Mouse (Mus musculus) forebrain, embryonic 12.5 days (tissue): ENCODE data around the gene Dspp. TPM values are rescaled to one million over a fixed set of nuclear protein-coding genes. Genes with fewer than 3 reads are reported as not detected.

Experiments used
- ATAC-seq: fragments of 200-750 bp; cut with Nextera tagmentation; 2 replicates; pipeline ENCODE4 v1.8.0; 2017; ENCODE audit warnings: moderate TSS enrichment; ENCODE audit not compliant: low FRiP score
- H3K27ac ChIP-seq: fragments of 300-500 bp; sonication (generic); 2 replicates; pipeline ENCODE4 v1.5.1; 2016; ENCODE audit warnings: mild to moderate bottlenecking
- H3K27me3 ChIP-seq: fragments of 300-500 bp; sonication (generic); 2 replicates; pipeline ENCODE4 v1.6.1; 2016; ENCODE audit warnings: mild to moderate bottlenecking
- H3K36me3 ChIP-seq: fragments of 300-500 bp; sonication (generic); replicated peaks from 2 replicates; pipeline ENCODE4 v1.6.1; 2016; ENCODE audit warnings: mild to moderate bottlenecking
- H3K4me1 ChIP-seq: fragments of 300-500 bp; sonication (generic); 2 replicates; pipeline ENCODE4 v1.6.1; 2016
- H3K4me2 ChIP-seq: fragments of 300-500 bp; sonication (generic); 2 replicates; pipeline ENCODE4 v1.6.1; 2016; ENCODE audit warnings: mild to moderate bottlenecking, moderate library complexity
- H3K4me3 ChIP-seq: fragments of 300-500 bp; sonication (generic); replicated peaks from 2 replicates; pipeline ENCODE4 v1.5.1; 2016; ENCODE audit warnings: mild to moderate bottlenecking
- H3K9ac ChIP-seq: fragments of 300-500 bp; sonication (generic); 2 replicates; pipeline ENCODE4 v1.6.1; 2016; ENCODE audit warnings: mild to moderate bottlenecking
- H3K9me3 ChIP-seq: fragments of 300-500 bp; sonication (generic); 2 replicates; pipeline ENCODE4 v1.6.1; 2016
- WGBS: fragments of 180-500 bp; shearing (Covaris S2); methylation state at CpG from one replicate; pipeline ENCODE4 v1.1.7; 2016; 5-methylcytosine and 5-hydroxymethylcytosine counted together
- polyA plus RNA-seq: library from polyadenylated mRNA; unstranded; fragments of >200 nt; fragmentation: Nextera tagmentation; extraction: Ambion mirVana; gene quantifications from 2 replicates; pipeline ENCODE4 v1.2.1, GENCODE M21; 2016

Gene Dspp
- polyA plus RNA-seq, 1 experiment from 2014 or later = not detected

GRCm38 (mm10) chr5:104218926-104219325 is 48.4 kb downstream of the Dspp start:
- Histone ChIP-seq H3K27ac (no peak overlapping the region), H3K4me3 (no peak overlapping the region), H3K4me2 (no peak overlapping the region), H3K27me3 (no peaks in the 10 kb centered on the region), H3K36me3 (no peaks in the 10 kb centered on the region), H3K9me3 (no peaks in the 10 kb centered on the region), H3K4me1 (no peaks in the 10 kb centered on the region), H3K9ac (no peak overlapping the region)
- ATAC-seq = peak; percentile 63; the same call in 1 of the 2 replicates
- WGBS = 36% methylated on average over 5 of the region's 5 CpGs

GRCm38 (mm10) chr5:104224299-104224698 is 53.8 kb downstream of the Dspp start:
- Histone ChIP-seq H3K27ac (no peak overlapping the region), H3K4me2 (no peak overlapping the region), H3K4me1 (no peaks in the 10 kb centered on the region), H3K9me3 (no peaks in the 10 kb centered on the region), H3K4me3 (no peak overlapping the region), H3K9ac (no peak overlapping the region), H3K27me3 (no peaks in the 10 kb centered on the region), H3K36me3 (no peaks in the 10 kb centered on the region)
- ATAC-seq = no peak
- 87% methylated on average over 3 of the region's 3 CpGs for WGBS

- no peaks in the 10 kb centered on the region for H3K27me3 ChIP-seq
- ATAC-seq = no peak
- no peaks in the 10 kb centered on the region for H3K36me3 ChIP-seq
- H3K9me3 ChIP-seq = no peaks in the 10 kb centered on the region
- H3K4me3 ChIP-seq = no peak overlapping the region
- H3K9ac ChIP-seq = no peak overlapping the region
- no peak overlapping the region for H3K27ac ChIP-seq
- no peak overlapping the region for H3K4me2 ChIP-seq
- H3K4me1 ChIP-seq = no peaks in the 10 kb centered on the region
Observed at GRCm38 (mm10) chr5:104224750-104225149, 54.2 kb downstream of the Dspp start.

- Histone ChIP-seq H3K9ac (no peak overlapping the region), H3K9me3 (no peaks in the 10 kb centered on the region), H3K27me3 (no peaks in the 10 kb centered on the region), H3K27ac (no peak overlapping the region), H3K36me3 (no peaks in the 10 kb centered on the region), H3K4me1 (no peaks in the 10 kb centered on the region), H3K4me2 (no peak overlapping the region), H3K4me3 (no peak overlapping the region)
- WGBS = 0% methylated on average over 1 of the region's 1 CpGs
- ATAC-seq = no peak; the same call in 1 of the 2 replicates
Observed at GRCm38 (mm10) chr5:104228497-104228896, 58.0 kb downstream of the Dspp start.

Other genes with a start within 250 kb of the Dspp start
- not detected in 2 replicates for gene Hsd17b13, start 193.3 kb upstream of the Dspp start, polyA plus RNA-seq
- gene Hsd17b11, start 148.8 kb upstream of the Dspp start, polyA plus RNA-seq = 1.5 and 1.7 TPM in 2 replicates
- 55.8 and 58.8 TPM in 2 replicates for gene Nudt9, start 124.4 kb upstream of the Dspp start, polyA plus RNA-seq
- not detected in 2 replicates for gene Gm17660, start 93.1 kb upstream of the Dspp start, polyA plus RNA-seq
- gene Sparcl1, start 57.0 kb upstream of the Dspp start, polyA plus RNA-seq = 26.5 and 27.5 TPM in 2 replicates
- 0.92 and 1.1 TPM in 2 replicates for gene Dmp1, start 31.9 kb downstream of the Dspp start, polyA plus RNA-seq
- 0.13 TPM in 1 of 2 replicates, not detected in the other for gene Ibsp, start 128.5 kb downstream of the Dspp start, polyA plus RNA-seq
- gene Mepe, start 154.6 kb downstream of the Dspp start, polyA plus RNA-seq = not detected in 2 replicates